Mouse (Mus musculus): ENCODE results near the gene Hdgfl3. TPM values are rescaled to one million over a fixed set of nuclear protein-coding genes. Genes with fewer than 3 reads are reported as not detected.

Gene Hdgfl3
- polyA plus RNA-seq, 1 experiment from 2014 or later, result 45.7 TPM

DNA sequence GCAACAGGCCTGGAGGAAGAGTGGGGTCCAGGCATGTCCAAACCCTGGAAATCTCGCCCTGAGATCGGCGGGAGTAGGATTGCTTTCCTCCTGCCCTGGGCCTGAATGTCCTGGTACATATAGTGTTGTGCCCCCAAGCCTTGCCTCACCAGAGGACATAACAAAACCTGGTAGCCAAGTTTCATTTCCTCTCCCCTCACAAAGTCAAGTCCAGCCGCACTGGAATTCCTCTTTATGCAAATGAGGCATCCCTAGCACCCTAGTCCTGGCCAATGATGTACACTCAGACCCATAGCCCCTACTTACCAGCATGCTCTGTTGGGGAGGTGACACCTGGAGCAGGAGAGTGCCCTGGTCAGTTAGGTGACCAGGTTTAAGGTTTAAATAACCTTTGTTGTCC, 78.1 kb downstream of the Hdgfl3 start:
- H3K4me3 ChIP-seq (ENCODE audit: low read depth, low read length), result no peak overlapping the region
- 74% methylated on average over 4 of the region's 4 CpGs for WGBS
- H3K4me1 ChIP-seq (replicated peaks; ENCODE audit: control insufficient read depth, insufficient read depth, low read length), result peaks cover 5% of the 10 kb centered on the region; the same call in 1 of the 2 replicates
- H3K27me3 ChIP-seq (ENCODE audit: control insufficient read depth, insufficient read depth, low read length), result peaks cover 2% of the 10 kb centered on the region; the same call in 1 of the 2 replicates
- no peaks in the 10 kb centered on the region for H3K36me3 ChIP-seq (ENCODE audit: control insufficient read depth, insufficient read depth, low read length)
- ATAC-seq (replicated peaks; ENCODE audit: low FRiP score) (no peak), DNase-seq (ENCODE audit: low spot score) (no peak)
- no peak overlapping the region for H3K4me2 ChIP-seq (ENCODE audit: low read depth, low read length, severe bottlenecking)
- no peaks in the 10 kb centered on the region for H3K9me3 ChIP-seq (ENCODE audit: control insufficient read depth, low read length)
- no peak overlapping the region for H3K9ac ChIP-seq (ENCODE audit: low read length)
- H3K27ac ChIP-seq (ENCODE audit: low read depth, low read length), result no peak overlapping the region

DNA sequence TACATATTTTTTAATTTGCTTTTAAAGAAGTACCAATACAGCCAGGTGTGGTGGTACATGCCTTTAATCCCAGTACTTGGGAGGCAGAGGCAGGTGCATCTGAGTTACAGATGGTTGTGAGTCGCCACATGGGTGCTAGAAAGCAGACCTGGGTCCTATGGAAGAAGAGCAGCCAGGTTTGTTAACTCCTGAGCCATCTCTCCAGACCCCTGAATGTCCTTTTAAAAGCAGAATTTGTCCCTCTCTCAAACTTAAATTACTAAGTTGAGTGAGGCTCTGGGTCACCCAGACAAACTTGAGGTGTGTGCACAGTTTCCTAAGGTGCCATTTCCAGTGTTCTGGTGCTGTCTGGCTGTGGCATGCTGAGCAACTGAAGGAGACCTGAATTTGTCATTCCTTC, 78.6 kb downstream of the Hdgfl3 start, which contains the start of gene Gm10160:
Gene Gm10160 (minus strand): TSS at position 101 of the 400 bp plus-strand sequence.
- ATAC-seq (replicated peaks; ENCODE audit: low FRiP score) (no peak), DNase-seq (ENCODE audit: low spot score) (no peak)
- no peak within 1 kb of the TSS for H3K4me3 ChIP-seq (ENCODE audit: low read depth, low read length)
- H3K9ac ChIP-seq (ENCODE audit: low read length), result no peak within 1 kb of the TSS
- peaks cover 2% of the 10 kb centered on the region; the same call in 1 of the 2 replicates for H3K27me3 ChIP-seq (ENCODE audit: control insufficient read depth, insufficient read depth, low read length)
- H3K4me1 ChIP-seq (replicated peaks; ENCODE audit: control insufficient read depth, insufficient read depth, low read length), result peaks cover 5% of the 10 kb centered on the region; the same call in 1 of the 2 replicates
- H3K27ac ChIP-seq (ENCODE audit: low read depth, low read length), result no peak within 1 kb of the TSS
- no peaks in the 10 kb centered on the region for H3K36me3 ChIP-seq (ENCODE audit: control insufficient read depth, insufficient read depth, low read length)
- no peaks in the 10 kb centered on the region for H3K9me3 ChIP-seq (ENCODE audit: control insufficient read depth, low read length)
- 68% methylated on average over 1 of the region's 1 CpGs for WGBS
- no peak within 1 kb of the TSS for H3K4me2 ChIP-seq (ENCODE audit: low read depth, low read length, severe bottlenecking)

DNA sequence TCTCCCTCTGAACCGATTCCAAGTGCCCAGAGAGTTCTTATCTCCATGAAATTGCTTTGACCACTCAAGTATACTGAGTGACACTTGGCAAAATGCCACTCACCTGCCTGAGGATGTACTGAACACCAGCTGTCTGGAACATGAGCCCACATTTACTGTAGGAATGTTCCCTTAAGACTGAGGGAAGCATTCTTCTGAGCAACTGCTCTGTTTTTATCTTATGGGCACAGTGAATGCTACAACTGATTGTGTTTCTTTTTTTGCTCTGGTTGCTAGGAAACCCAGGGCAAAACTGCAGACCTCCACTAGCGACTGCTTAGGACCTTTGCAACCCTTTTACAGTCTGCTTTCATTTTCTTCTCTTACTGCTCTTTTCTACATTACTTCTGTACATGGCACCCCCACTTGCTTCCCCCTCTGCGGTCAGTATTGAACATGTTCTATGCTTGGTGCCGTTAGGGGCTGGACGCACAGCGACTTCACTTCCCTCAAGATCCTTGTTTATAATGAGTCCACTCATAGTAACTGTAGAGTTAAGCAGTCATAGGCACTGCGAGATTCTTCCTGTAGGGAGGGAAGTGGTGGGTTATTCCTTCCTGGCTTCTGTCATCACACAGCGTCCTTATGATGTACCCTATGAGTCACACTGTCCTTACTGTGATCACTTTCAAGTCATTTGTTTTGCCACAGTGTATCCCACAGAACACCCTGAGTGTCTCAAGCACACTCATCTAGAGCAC, 79.5 kb downstream of the Hdgfl3 start:
- Histone ChIP-seq H3K27ac (ENCODE audit: low read depth, low read length) (no peak overlapping the region), H3K4me3 (ENCODE audit: low read depth, low read length) (no peak overlapping the region), H3K9me3 (ENCODE audit: control insufficient read depth, low read length) (no peaks in the 10 kb centered on the region), H3K4me2 (ENCODE audit: low read depth, low read length, severe bottlenecking) (no peak overlapping the region), H3K9ac (ENCODE audit: low read length) (no peak overlapping the region), H3K4me1 (replicated peaks; ENCODE audit: control insufficient read depth, insufficient read depth, low read length) (peaks cover 3% of the 10 kb centered on the region; the same call in 1 of the 2 replicates), H3K36me3 (ENCODE audit: control insufficient read depth, insufficient read depth, low read length) (no peaks in the 10 kb centered on the region), H3K27me3 (ENCODE audit: control insufficient read depth, insufficient read depth, low read length) (peaks cover 2% of the 10 kb centered on the region; the same call in 1 of the 2 replicates)
- ATAC-seq (replicated peaks; ENCODE audit: low FRiP score), result no peak
- 77% methylated on average over 8 of the region's 8 CpGs for WGBS
- no peak for DNase-seq (ENCODE audit: low spot score)

DNA sequence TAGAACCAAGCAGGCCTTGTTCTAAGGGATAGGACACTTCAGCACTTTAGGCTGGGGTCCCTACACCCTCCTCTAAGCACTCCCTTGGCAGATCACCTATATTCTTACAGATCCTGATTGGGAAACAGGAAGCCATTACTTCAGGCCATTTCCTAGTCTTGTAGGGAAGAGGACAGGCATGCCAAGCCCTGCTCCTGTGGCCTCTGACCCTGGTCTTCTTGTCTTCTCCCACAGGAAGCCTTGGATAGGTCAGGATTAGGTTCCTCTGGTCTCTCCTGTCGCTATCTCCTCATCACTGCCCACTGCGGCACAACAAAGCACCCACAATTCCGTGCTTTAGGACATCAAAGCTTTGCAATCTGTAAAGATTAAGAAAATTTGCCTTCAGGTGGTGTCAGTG, 82.6 kb downstream of the Hdgfl3 start:
- WGBS, result 85% methylated on average over 3 of the region's 3 CpGs
- H3K4me2 ChIP-seq (ENCODE audit: low read depth, low read length, severe bottlenecking), result no peak overlapping the region
- H3K27ac ChIP-seq (ENCODE audit: low read depth, low read length), result no peak overlapping the region
- H3K9ac ChIP-seq (ENCODE audit: low read length), result no peak overlapping the region
- ATAC-seq (replicated peaks; ENCODE audit: low FRiP score), result no peak
- H3K27me3 ChIP-seq (ENCODE audit: control insufficient read depth, insufficient read depth, low read length), result no peaks in the 10 kb centered on the region; the same call in 1 of the 2 replicates
- H3K36me3 ChIP-seq (ENCODE audit: control insufficient read depth, insufficient read depth, low read length), result no peaks in the 10 kb centered on the region
- peaks cover 3% of the 10 kb centered on the region for H3K4me1 ChIP-seq (replicated peaks; ENCODE audit: control insufficient read depth, insufficient read depth, low read length)
- H3K9me3 ChIP-seq (ENCODE audit: control insufficient read depth, low read length), result no peaks in the 10 kb centered on the region
- no peak overlapping the region for H3K4me3 ChIP-seq (ENCODE audit: low read depth, low read length)
- DNase-seq (ENCODE audit: low spot score), result no peak

DNA sequence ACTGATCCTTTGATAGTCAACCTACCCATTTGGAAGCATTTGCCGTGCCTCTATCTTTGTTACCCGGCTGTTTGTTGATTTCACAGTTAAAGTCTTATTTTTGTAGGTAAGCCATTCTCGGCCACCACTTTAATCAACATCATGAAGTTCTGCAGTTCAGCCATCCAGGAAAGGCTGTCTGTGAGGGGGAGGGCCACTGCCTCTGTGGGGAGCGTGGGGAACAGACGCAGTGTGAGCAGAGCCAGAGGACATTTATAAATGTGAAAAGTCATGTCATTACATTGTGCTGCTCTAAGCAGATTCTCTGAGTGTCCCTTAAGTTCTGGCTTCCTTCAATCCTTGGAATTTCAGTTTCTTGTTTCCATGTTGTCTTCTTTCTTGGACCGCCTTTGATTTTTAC, 84.1 kb downstream of the Hdgfl3 start:
- Histone ChIP-seq H3K27ac (ENCODE audit: low read depth, low read length) (no peak overlapping the region), H3K36me3 (ENCODE audit: control insufficient read depth, insufficient read depth, low read length) (no peaks in the 10 kb centered on the region), H3K27me3 (ENCODE audit: control insufficient read depth, insufficient read depth, low read length) (no peaks in the 10 kb centered on the region), H3K4me1 (replicated peaks; ENCODE audit: control insufficient read depth, insufficient read depth, low read length) (peaks cover 3% of the 10 kb centered on the region), H3K4me2 (ENCODE audit: low read depth, low read length, severe bottlenecking) (no peak overlapping the region), H3K9ac (ENCODE audit: low read length) (no peak overlapping the region), H3K4me3 (ENCODE audit: low read depth, low read length) (no peak overlapping the region), H3K9me3 (ENCODE audit: control insufficient read depth, low read length) (no peaks in the 10 kb centered on the region)
- ATAC-seq (replicated peaks; ENCODE audit: low FRiP score) (no peak), DNase-seq (ENCODE audit: low spot score) (no peak)
- WGBS, result 87% methylated on average over 6 of the region's 6 CpGs

DNA sequence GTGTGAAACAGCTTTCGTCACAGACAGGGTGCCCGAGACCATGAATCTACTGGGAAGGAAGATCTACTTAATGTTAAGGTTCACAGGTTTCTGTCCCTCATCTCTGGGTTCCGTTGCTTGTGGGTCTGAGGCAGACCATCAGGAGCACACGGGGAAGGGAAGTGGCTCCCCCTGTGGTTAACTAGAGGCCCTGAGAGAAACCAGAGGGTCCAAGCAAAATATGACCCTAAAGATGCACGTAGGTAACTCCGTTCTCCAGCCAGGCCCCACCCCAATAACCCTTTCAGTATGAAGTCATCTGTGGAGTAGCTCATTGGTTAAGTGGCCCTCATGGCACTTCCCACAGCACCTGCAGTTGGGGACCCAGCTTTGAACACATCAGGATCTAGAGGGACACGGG, 84.6 kb downstream of the Hdgfl3 start:
- Histone ChIP-seq H3K4me2 (ENCODE audit: low read depth, low read length, severe bottlenecking) (no peak overlapping the region), H3K9ac (ENCODE audit: low read length) (no peak overlapping the region), H3K9me3 (ENCODE audit: control insufficient read depth, low read length) (no peaks in the 10 kb centered on the region), H3K27ac (ENCODE audit: low read depth, low read length) (no peak overlapping the region), H3K36me3 (ENCODE audit: control insufficient read depth, insufficient read depth, low read length) (no peaks in the 10 kb centered on the region), H3K4me1 (replicated peaks; ENCODE audit: control insufficient read depth, insufficient read depth, low read length) (peaks cover 3% of the 10 kb centered on the region; the same call in 1 of the 2 replicates), H3K27me3 (ENCODE audit: control insufficient read depth, insufficient read depth, low read length) (no peaks in the 10 kb centered on the region), H3K4me3 (ENCODE audit: low read depth, low read length) (no peak overlapping the region)
- DNase-seq (ENCODE audit: low spot score), result no peak
- no peak for ATAC-seq (replicated peaks; ENCODE audit: low FRiP score)
- WGBS, result 91% methylated on average over 7 of the region's 7 CpGs

DNA sequence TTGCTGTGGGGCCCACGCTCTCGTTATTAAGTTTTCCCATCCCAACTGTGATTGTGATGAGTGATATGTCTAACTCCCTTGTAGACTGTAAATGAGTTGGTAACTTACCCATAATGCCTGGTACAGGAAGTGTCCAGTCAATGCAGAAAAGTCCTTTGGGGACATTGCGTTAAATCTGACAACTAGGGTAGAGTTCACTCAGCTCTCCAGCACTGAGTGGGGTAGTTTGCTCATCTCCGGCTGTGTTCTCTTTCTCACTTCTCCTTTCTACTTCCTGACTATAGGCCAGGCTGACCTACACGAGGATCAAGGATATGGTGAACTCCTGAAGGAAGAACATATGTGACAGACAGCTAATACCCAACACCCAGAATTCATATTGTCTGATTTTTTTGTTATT, 85.1 kb downstream of the Hdgfl3 start:
- Histone ChIP-seq H3K36me3 (ENCODE audit: control insufficient read depth, insufficient read depth, low read length) (no peaks in the 10 kb centered on the region), H3K4me2 (ENCODE audit: low read depth, low read length, severe bottlenecking) (no peak overlapping the region), H3K9ac (ENCODE audit: low read length) (no peak overlapping the region), H3K27me3 (ENCODE audit: control insufficient read depth, insufficient read depth, low read length) (no peaks in the 10 kb centered on the region), H3K27ac (ENCODE audit: low read depth, low read length) (no peak overlapping the region), H3K4me3 (ENCODE audit: low read depth, low read length) (no peak overlapping the region), H3K9me3 (ENCODE audit: control insufficient read depth, low read length) (no peaks in the 10 kb centered on the region), H3K4me1 (replicated peaks; ENCODE audit: control insufficient read depth, insufficient read depth, low read length) (peaks cover 3% of the 10 kb centered on the region; the same call in 1 of the 2 replicates)
- WGBS, result 91% methylated on average over 5 of the region's 5 CpGs
- ATAC-seq (replicated peaks; ENCODE audit: low FRiP score), result no peak
- no peak for DNase-seq (ENCODE audit: low spot score)

DNA sequence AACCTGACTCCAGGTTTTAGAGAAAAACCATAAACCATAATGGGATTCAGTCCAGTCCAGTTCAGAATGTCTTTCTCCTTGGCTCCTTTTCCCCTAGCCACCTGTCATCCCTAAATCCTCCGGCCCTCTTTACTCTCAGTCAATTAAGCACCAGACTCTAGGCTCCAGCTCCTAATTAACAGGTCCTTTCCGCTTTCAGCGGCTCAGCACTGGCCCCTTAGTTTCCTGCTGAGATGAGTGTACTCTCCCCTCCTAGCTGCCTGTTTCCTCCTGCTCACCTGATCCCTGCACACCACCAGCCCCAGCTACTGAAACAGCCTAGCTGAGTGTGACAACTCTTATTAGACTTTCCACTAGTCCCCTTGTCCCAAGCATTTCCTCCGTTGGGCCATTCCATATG, 86.5 kb downstream of the Hdgfl3 start:
- no peak overlapping the region; the same call in 1 of the 2 replicates for H3K27ac ChIP-seq (ENCODE audit: low read depth, low read length)
- peaks cover 3% of the 10 kb centered on the region; the same call in 1 of the 2 replicates for H3K4me1 ChIP-seq (replicated peaks; ENCODE audit: control insufficient read depth, insufficient read depth, low read length)
- no peaks in the 10 kb centered on the region for H3K27me3 ChIP-seq (ENCODE audit: control insufficient read depth, insufficient read depth, low read length)
- no peak overlapping the region for H3K9ac ChIP-seq (ENCODE audit: low read length)
- H3K36me3 ChIP-seq (ENCODE audit: control insufficient read depth, insufficient read depth, low read length), result no peaks in the 10 kb centered on the region
- DNase-seq (ENCODE audit: low spot score) (peak; percentile 62), ATAC-seq (replicated peaks; ENCODE audit: low FRiP score) (peak; percentile 66; the same call in 1 of the 2 replicates)
- WGBS, result 11% methylated on average over 4 of the region's 4 CpGs
- no peak overlapping the region for H3K4me3 ChIP-seq (ENCODE audit: low read depth, low read length)
- H3K9me3 ChIP-seq (ENCODE audit: control insufficient read depth, low read length), result no peaks in the 10 kb centered on the region
- H3K4me2 ChIP-seq (ENCODE audit: low read depth, low read length, severe bottlenecking), result no peak overlapping the region

DNA sequence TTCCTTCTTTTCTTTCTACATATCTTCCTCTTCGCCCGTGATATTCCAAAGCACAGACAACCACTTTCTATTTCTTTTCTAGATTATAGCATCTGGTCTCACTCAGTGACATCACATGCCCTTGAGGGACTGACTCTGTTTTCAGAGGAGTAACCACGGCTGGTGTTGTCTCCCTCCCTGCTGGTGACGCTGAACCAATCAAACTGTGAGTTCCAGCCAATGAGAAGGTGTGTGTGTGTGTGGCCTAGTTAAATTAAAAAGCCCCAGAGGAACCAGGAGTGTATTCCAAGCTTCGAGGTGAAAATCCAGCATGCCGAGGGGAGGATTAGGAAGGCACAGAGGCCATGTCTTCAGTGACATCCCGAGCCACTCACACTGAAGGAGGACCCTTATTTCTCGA, 87.3 kb downstream of the Hdgfl3 start:
- H3K27me3 ChIP-seq (ENCODE audit: control insufficient read depth, insufficient read depth, low read length), result no peaks in the 10 kb centered on the region
- H3K4me3 ChIP-seq (ENCODE audit: low read depth, low read length), result no peak overlapping the region
- no peaks in the 10 kb centered on the region for H3K36me3 ChIP-seq (ENCODE audit: control insufficient read depth, insufficient read depth, low read length)
- H3K9ac ChIP-seq (ENCODE audit: low read length), result no peak overlapping the region
- H3K9me3 ChIP-seq (ENCODE audit: control insufficient read depth, low read length), result no peaks in the 10 kb centered on the region
- ATAC-seq (replicated peaks; ENCODE audit: low FRiP score), result peak; percentile 53; the same call in 1 of the 2 replicates
- WGBS, result 39% methylated on average over 8 of the region's 8 CpGs
- peaks cover 3% of the 10 kb centered on the region; the same call in 1 of the 2 replicates for H3K4me1 ChIP-seq (replicated peaks; ENCODE audit: control insufficient read depth, insufficient read depth, low read length)
- DNase-seq (ENCODE audit: low spot score), result peak; percentile 52
- no peak overlapping the region for H3K27ac ChIP-seq (ENCODE audit: low read depth, low read length)
- H3K4me2 ChIP-seq (ENCODE audit: low read depth, low read length, severe bottlenecking), result no peak overlapping the region

Data from forebrain, embryonic 11.5 days (tissue).